Comparison of ENCODE assay signal across 8 mouse cellular contexts in the genomic region with DNA sequence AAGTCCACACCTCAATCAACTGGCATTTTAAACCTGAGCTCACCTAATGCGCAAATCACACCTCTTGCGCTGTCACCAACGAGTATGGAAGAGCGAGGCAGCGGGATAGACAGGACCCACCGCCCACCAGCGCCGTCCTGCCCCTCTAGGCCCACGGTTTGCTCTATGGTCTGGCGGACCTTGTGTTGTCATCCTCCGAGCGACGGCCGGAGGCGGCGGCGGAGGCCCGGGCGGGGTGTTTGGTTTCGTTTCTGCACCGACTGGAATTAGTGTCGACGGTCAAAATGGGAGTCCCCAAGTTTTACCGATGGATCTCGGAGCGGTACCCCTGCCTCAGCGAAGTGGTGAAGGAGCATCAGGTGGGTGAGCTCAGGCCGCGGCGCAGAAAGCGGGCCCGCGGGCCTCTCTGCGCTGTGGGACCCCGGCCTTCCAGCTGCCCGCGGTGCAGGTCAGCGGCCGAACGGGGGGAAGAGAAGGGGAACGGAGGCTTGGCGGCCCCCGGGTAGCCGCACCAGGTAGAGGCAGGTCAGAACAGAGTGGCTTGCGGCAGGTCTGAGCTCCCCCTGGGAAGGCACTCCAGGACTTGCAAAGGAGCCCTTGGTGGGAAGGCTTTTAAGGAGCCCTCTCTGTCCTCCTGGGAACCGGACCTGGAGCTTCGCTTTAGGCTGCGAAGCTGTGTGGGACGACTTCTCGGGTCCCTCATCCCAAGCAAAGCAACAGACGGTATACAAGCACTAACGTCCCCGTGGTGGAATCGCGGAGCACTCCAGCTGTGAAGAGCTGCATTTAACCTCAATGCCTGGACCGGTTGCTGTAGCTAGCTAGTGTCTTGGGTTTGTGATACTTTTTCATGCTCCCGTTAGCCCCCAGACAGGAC. TPM values are rescaled to one million over a fixed set of nuclear protein-coding genes. Genes with fewer than 3 reads are reported as not detected.
DNase-seq lines count a peak whose midpoint lies in the region; ATAC-seq and TF ChIP-seq lines count a peak whose summit lies in the region.

A gene (plus strand): TSS at position 176 of the 877 bp plus-strand sequence.

- H3K4me3 ChIP-seq in bone marrow, adult 2 months (replicated peaks; ENCODE audit: control insufficient read depth, low read depth, low read length) = peak within 1 kb of the TSS; percentile 74
- H3K4me3 ChIP-seq in embryonic facial prominence, embryonic 15.5 days (replicated peaks) = peak within 1 kb of the TSS; percentile 100
- H3K4me3 ChIP-seq in kidney, embryonic 14.5 days (ENCODE audit: low read length) = peak within 1 kb of the TSS; percentile 98
- H3K4me3 ChIP-seq in limb, embryonic 15.5 days = peak within 1 kb of the TSS; percentile 99

- WGBS in bone marrow, adult 2 months = under 1% methylated on average over 57 of the region's 57 CpGs
- WGBS in embryonic facial prominence, embryonic 15.5 days = under 1% methylated on average over 57 of the region's 57 CpGs
- WGBS in kidney, embryonic 14.5 days = under 1% methylated on average over 57 of the region's 57 CpGs
- WGBS in limb, embryonic 15.5 days = under 1% methylated on average over 57 of the region's 57 CpGs

- H3K9me3 ChIP-seq in embryonic facial prominence, embryonic 15.5 days (replicated peaks) = no peaks in the 10 kb centered on the region
- no peaks in the 10 kb centered on the region for H3K9me3 ChIP-seq in kidney, embryonic 14.5 days (ENCODE audit: control insufficient read depth, low read length)
- no peaks in the 10 kb centered on the region for H3K9me3 ChIP-seq in limb, embryonic 15.5 days

- H3K27ac ChIP-seq in bone marrow, adult 2 months (ENCODE audit: control insufficient read depth, insufficient read depth, low read depth, low read length, poor library complexity) = peak within 1 kb of the TSS; percentile 62
- peak within 1 kb of the TSS; percentile 95 for H3K27ac ChIP-seq in embryonic facial prominence, embryonic 15.5 days (replicated peaks)
- peak within 1 kb of the TSS; percentile 92 for H3K27ac ChIP-seq in kidney, embryonic 14.5 days (ENCODE audit: low read depth, low read length)
- H3K27ac ChIP-seq in limb, embryonic 15.5 days = peak within 1 kb of the TSS; percentile 94

- H3K36me3 ChIP-seq in embryonic facial prominence, embryonic 15.5 days = 0 out of 2 replicates have a peak, but pooled peaks cover 4% of the 10 kb centered on the region
- H3K36me3 ChIP-seq in kidney, embryonic 14.5 days (ENCODE audit: control insufficient read depth, insufficient read depth, low read length) = peaks cover 18% of the 10 kb centered on the region; the same call in 1 of the 2 replicates
- no peaks in the 10 kb centered on the region for H3K36me3 ChIP-seq in limb, embryonic 15.5 days

- TF ChIP-seq POLR2A in bone marrow, adult 2 months (IDR thresholded peaks at IDR 0.05; ENCODE audit: borderline replicate concordance, control insufficient read depth, low read depth, low read length) = peak; percentile 56; the same call in 1 of the 2 replicates

- TF ChIP-seq CTCF in bone marrow, adult 2 months (IDR thresholded peaks at IDR 0.05; ENCODE audit: control insufficient read depth, insufficient read depth, low read length) = no peak

- peak; percentile 97 for ATAC-seq in embryonic facial prominence, embryonic 15.5 days (ENCODE audit: insufficient number of reproducible peaks, low FRiP score, low TSS enrichment, low read depth)
- peak; percentile 99 for ATAC-seq in kidney, embryonic 14.5 days (ENCODE audit: low FRiP score, low TSS enrichment)
- ATAC-seq in limb, embryonic 15.5 days (ENCODE audit: insufficient number of reproducible peaks, low FRiP score, low TSS enrichment, low read depth) = peak; percentile 96

- H3K4me2 ChIP-seq in embryonic facial prominence, embryonic 15.5 days (replicated peaks) = peak within 1 kb of the TSS; percentile 58
- peak within 1 kb of the TSS; percentile 60 for H3K4me2 ChIP-seq in kidney, embryonic 14.5 days (replicated peaks; ENCODE audit: low read depth, low read length)
- H3K4me2 ChIP-seq in limb, embryonic 15.5 days = peak within 1 kb of the TSS; percentile 60

- H3K4me1 ChIP-seq in bone marrow, adult 2 months (ENCODE audit: control insufficient read depth, insufficient read depth, low read length) = no peaks in the 10 kb centered on the region; the same call in 1 of the 2 replicates
- peaks cover 3% of the 10 kb centered on the region; the same call in 1 of the 2 replicates for H3K4me1 ChIP-seq in embryonic facial prominence, embryonic 15.5 days
- 0 out of 2 replicates have a peak, but pooled peaks cover 3% of the 10 kb centered on the region for H3K4me1 ChIP-seq in kidney, embryonic 14.5 days (ENCODE audit: control insufficient read depth, insufficient read depth, low read length)
- no peaks in the 10 kb centered on the region; the same call in 1 of the 2 replicates for H3K4me1 ChIP-seq in limb, embryonic 15.5 days

- peak; percentile 93 for DNase-seq in 416B (ENCODE audit: low read depth)
- peak; percentile 92 for DNase-seq in heart, adult 9 months (ENCODE audit: low spot score in 2 of 2)
- peak; percentile 73 to 86 for DNase-seq in monocyte, adult 2 months (ENCODE audit: low read depth in 1 of 2, low spot score in 2 of 2)
- peak; percentile 92 to 93 for DNase-seq in spleen, postnatal 36 days (ENCODE audit: low spot score in 2 of 2)

- peak within 1 kb of the TSS; percentile 99 for H3K9ac ChIP-seq in embryonic facial prominence, embryonic 15.5 days
- H3K9ac ChIP-seq in kidney, embryonic 14.5 days (ENCODE audit: low read depth, low read length) = peak within 1 kb of the TSS; percentile 97
- H3K9ac ChIP-seq in limb, embryonic 15.5 days = peak within 1 kb of the TSS; percentile 99

- no peaks in the 10 kb centered on the region for H3K27me3 ChIP-seq in embryonic facial prominence, embryonic 15.5 days
- H3K27me3 ChIP-seq in kidney, embryonic 14.5 days (ENCODE audit: control insufficient read depth, insufficient read depth, low read length) = no peaks in the 10 kb centered on the region
- no peaks in the 10 kb centered on the region for H3K27me3 ChIP-seq in limb, embryonic 15.5 days

RNA-seq across cellular contexts. Expression of the gene that starts here (rescaled TPM):
- polyA plus RNA-seq in bone marrow, adult 2 months (2011; ENCODE audit: insufficient read depth, insufficient read length, low replicate concordance, missing spikeins) = 8.6 and 16.9 TPM in 2 replicates
- 15.7 and 16.1 TPM in 2 replicates for polyA plus RNA-seq in embryonic facial prominence, embryonic 15.5 days (2015; fragmentation: Nextera tagmentation; extraction: Ambion mirVana)
- 13.1 and 29.2 TPM in 2 replicates for polyA plus RNA-seq in kidney, embryonic 14.5 days (2014; fragmentation: Nextera tagmentation; extraction: Ambion mirVana)
- 14.3 and 18.1 TPM in 2 replicates for polyA plus RNA-seq in limb, embryonic 15.5 days (2015; fragmentation: Nextera tagmentation; extraction: Ambion mirVana)

Comparison
In these comparisons a context has a peak if more than half of its experiments do, and no peak if none do; other contexts are left out.
1. Peak in every context shown above with its lines: DNase-seq, ATAC-seq, H3K4me3 ChIP-seq and H3K27ac ChIP-seq.